Mouse (Mus musculus): ENCODE measurements at regions not wholly inside any gene's neighbourhood (a gene's known extent, or its start where the extent isn't known, plus 50 kb on each side); places are given as distances from the start of the nearest gene placed in this dataset.

GRCm38 (mm10) chr2:174892658-174893057 is 117.4 kb upstream of the Gm14444 start:
- DNase-seq (ENCODE audit: low spot score in 2 of 2), result no peak

DNA sequence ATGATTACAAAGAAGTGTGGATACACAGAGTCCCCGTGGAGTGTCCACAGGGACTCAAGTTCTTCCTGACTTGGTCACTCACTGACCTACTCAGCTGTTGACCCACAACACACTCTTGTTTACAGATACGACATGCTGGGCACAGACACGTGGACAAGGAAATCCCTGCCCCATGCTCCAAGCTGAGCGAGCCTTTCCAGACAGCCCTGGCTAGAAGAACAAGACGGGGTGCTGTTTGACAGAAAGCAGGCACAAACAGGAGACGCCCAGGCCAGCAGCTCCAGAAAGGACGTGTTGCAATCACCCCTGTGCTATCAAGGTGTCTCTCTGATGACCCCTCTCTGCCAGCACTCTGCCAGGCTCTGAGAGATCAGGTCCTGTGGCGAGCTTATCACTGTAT is 112.6 kb upstream of the Gm14444 start:
- DNase-seq (ENCODE audit: low spot score in 2 of 2), result peak; percentile 22 to 61

GRCm38 (mm10) chr2:174899940-174900670 is 109.9 kb upstream of the Gm14444 start:
- DNase-seq (ENCODE audit: low spot score in 2 of 2), result no peak

- peak; percentile 21 to 43 for DNase-seq (ENCODE audit: low spot score in 2 of 2)
These were observed 109.4 kb upstream of the Gm14444 start for GRCm38 (mm10) chr2:174900671-174900991.

DNA sequence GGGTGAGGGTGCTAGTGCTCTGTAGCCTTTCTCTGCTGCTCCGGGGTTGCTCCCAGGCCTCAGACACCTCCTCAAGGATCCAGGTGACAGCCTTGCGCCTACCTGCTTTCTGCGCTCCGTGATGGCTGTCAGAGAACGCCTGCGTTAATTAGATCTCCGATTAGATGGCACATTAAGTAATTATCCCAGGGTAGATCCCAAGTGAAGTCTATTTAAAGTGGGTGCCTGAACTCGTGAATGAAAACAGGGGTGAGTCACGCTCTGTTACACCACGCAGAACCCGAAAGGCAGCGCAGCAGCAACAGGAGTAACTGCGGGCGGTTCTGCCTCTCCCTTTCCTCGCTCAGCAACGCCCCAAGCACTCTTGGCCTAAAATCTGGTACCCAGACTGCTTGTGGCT is 108.2 kb upstream of the Gm14444 start:
- no peak for DNase-seq (ENCODE audit: low spot score in 2 of 2)

- no peak for DNase-seq (ENCODE audit: low spot score in 2 of 2)
These were observed 106.4 kb upstream of the Gm14444 start for GRCm38 (mm10) chr2:174903627-174904026.

- DNase-seq (ENCODE audit: low spot score in 2 of 2), result no peak
These were observed 104.0 kb upstream of the Gm14444 start for GRCm38 (mm10) chr2:174905865-174906639.

DNA sequence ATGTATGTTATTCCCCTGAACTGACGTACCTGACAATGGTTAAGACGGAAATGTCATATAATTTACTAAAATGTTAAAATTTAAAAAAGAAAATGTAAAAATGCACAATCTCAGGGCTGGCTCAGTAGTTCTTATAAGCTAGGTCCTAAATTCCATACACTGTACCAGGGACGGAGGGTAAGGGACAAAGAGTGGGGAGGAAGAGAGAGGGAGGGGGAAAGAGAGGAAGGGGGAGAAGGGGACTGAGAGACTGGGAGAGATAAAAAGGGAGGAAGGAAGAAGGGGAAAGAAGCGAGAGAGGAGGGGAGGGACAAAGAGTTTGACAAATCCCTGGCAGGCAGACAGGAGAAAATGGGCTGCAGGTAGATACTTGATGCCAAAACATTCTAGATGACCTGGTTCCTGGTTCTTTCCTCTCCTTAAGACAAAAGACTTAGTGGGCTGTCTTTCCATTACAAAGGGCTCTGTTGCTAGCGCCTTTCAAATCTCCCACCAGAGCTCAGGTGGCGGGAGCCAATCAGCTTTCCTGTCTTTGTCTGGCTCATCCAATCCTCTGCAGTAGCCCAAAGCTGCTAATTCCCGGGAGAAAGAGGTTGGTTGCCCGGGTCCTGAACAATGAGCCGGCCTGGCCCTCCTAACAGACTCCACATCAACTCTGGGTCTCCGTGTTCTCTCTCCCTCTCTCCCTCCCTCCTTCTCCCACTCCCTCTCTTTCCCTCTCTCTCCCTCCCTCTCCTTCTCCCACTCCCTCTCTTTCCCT is 92.7 kb upstream of the Gm14444 start:
- no peak for DNase-seq (ENCODE audit: low spot score in 2 of 2)

DNA sequence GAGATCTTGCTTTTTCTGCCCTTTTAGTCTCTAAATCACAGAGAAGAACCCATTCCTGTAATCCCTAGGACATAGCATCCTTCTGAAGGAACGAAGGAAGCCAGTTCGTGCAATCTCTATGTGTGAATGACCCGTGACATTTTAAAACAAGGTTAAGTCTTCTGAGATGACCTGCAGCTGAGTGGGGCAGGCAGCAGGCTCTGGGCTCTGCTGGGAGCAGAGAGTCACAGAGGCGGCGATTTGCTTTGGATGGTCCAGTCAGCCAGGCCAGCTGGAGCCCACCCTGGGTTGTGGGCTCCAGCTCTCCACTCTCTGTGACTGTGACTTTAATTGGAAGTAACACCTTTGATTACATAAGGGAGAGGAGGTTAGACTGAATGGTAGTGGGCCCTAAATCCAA is 92.1 kb upstream of the Gm14444 start:
- DNase-seq (ENCODE audit: low spot score in 2 of 2), result no peak

GRCm38 (mm10) chr2:174922208-174922607 is 87.8 kb upstream of the Gm14444 start:
- no peak for DNase-seq (ENCODE audit: low spot score in 2 of 2)

DNA sequence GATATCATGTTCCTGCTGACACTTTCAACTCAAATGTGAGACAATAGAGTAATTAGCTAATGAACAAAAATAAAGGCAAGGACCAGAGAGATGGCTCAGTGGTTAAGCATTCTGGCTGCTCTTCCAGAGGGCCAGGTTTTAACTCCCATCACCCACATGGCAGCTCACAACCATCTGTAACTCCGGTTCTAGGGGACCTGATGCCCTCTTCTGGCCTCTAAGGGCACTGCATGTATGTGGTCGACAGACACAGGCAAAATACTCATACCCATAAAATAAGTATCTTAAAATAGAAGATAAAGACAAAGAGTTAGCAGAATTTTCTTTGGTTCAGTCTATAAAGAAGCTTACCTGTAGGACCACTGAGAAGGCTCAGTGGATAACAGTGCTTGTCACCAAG is 80.3 kb upstream of the Gm14444 start:
- DNase-seq (ENCODE audit: low spot score in 2 of 2), result no peak

DNA sequence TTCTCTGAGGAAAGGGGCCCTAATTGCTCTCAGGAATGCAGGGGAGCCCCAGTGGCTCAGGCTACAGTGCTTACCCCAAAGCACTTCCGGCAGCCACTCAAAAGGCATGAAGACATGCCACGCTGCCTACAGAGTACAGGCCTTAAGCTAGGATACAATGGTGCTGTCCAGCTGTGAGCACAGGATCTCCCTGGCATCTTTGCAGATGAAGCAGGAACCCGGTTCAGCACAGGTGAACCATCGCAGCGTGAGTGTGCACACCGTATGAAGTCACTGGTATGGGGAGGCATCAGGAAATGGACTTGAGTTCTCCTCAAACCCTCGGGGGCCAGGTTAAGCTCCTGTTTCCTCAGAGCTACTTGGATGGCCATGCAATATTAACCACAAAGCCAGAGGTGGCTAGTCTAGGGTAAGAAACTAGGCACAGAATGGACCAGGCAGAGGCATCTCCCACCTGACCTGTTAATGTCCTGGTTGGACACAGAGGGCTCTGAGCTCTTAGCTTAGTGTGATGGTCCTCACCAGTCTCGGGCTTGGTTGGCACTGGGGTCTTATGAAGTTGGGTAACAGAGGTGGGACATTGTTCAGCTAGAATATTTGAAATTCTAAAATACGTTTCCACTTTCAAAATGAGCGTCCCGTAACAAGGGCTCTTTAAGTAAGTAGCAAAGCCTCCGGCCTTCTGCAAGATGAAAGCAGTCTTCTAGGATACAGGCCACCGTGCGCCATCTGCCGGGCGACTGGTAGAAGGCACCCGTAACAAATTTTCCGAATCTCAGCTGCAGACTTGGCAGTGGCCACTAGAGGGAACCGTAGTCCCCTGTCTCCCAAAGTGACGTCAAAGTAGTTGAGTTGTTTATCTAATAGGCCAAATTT is 77.7 kb upstream of the Gm14444 start:
- DNase-seq (ENCODE audit: low spot score in 2 of 2), result peak; percentile 69 to 71

- no peak for DNase-seq (ENCODE audit: low spot score in 2 of 2)
These were observed 77.1 kb upstream of the Gm14444 start for GRCm38 (mm10) chr2:174933013-174933353.

DNA sequence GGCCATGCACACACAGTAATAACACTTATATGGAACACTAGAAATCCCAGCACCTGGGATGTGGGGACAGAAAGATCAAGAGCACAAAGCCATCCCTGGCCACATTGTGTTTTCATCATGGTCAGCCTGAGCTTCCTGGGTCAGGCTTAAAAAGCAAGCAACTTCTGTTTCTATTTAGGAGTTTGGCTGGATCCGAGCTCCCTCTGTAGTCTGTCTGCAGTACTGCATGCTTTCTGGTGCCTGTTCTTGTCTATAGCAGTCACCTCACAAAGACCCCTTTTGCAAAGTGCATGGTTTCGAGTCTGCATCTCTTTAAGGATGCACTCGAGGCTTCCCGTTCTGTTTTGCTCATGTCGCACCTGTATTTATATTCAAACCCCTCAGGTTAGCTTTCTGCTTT is 73.4 kb upstream of the Gm14444 start:
- no peak for DNase-seq (ENCODE audit: low spot score in 2 of 2)

GRCm38 (mm10) chr2:174937930-174938329 is 72.1 kb upstream of the Gm14444 start:
- no peak for DNase-seq (ENCODE audit: low spot score in 2 of 2)

- no peak for DNase-seq (ENCODE audit: low spot score in 2 of 2)
These were observed 67.8 kb upstream of the Gm14444 start for GRCm38 (mm10) chr2:174942221-174942620.

DNA sequence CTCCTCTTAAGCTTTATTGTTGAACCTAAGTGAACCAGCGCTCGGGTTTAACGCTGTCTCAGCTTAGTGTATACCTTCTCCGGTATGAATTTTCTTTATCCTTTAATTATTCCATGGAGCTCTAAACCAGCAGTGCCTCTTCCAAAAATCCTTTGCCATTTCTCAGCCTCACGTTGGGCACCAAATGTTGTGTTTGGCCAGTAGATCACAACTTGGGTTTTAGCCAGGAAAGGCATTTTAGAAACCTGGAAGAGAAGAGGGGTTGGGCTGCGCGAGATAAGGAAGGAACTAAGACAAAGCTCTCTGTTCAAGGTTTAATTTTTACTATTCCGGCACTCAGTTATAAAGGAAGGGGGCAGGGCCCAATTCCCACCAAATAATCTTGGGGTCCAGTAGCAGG is 61.9 kb upstream of the Gm14444 start:
- DNase-seq (ENCODE audit: low spot score in 2 of 2), result no peak
